Comparison of ENCODE assay signal across 28 mouse cellular contexts in the genomic region with DNA sequence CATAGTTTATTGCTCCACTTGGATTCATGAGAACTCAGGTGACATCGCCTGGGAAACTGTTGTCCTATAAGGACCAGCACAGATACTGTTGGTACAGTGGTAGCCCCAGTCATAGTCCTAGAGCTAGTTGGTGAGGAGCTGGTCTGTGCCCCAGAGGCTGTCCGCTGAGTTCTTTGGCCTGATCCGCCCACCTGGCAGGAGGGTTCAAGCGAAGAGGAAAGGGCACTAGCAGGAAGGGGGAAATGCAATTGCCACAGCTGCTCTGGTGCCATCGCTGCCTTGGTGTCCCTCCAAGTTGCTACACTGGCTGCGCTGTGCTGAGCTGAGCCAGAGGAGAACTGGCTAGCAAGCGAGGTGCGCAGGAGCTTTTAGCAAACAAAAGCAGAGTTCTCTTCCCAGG. TPM values are rescaled to one million over a fixed set of nuclear protein-coding genes. Genes with fewer than 3 reads are reported as not detected.
"Had no signal": no experiment of that assay in that cellular context is flagged by ENCODE, and none has a peak within 500 bp of the region (broad histone marks: within the 10 kb centered on the region; RNA-seq: fewer than 3 reads in every experiment).

No protein-coding gene starts in this region.

- DNase-seq: kidney, postnatal 10 days; kidney, postnatal 4 days; left cerebral cortex, postnatal 4 days; liver, postnatal 0 days; lung, embryonic 14.5 days; midbrain, embryonic 14.5 days; retina, postnatal 1 day; right cerebral cortex, postnatal 25 days; spleen, adult 18-20 months; thymus, postnatal 36 days had no signal

- H3K9me3 ChIP-seq: kidney, embryonic 15.5 days; limb, embryonic 12.5 days; limb, embryonic 15.5 days; stomach, embryonic 15.5 days had no signal

- H3K4me3 ChIP-seq: kidney, embryonic 15.5 days; limb, embryonic 12.5 days; limb, embryonic 15.5 days; stomach, embryonic 15.5 days had no signal

- H3K27ac ChIP-seq: kidney, embryonic 15.5 days; limb, embryonic 12.5 days; limb, embryonic 15.5 days; liver, embryonic 14.5 days; macrophage; stomach, embryonic 15.5 days had no signal

- ATAC-seq: liver, postnatal 0 days; lung, postnatal 0 days had no signal

- H3K36me3 ChIP-seq: kidney, embryonic 15.5 days; limb, embryonic 12.5 days; limb, embryonic 15.5 days; stomach, embryonic 15.5 days had no signal

- H3K27me3 ChIP-seq: kidney, embryonic 15.5 days; limb, embryonic 12.5 days; limb, embryonic 15.5 days; stomach, embryonic 15.5 days had no signal

RNA-seq across cellular contexts. Expression of a gene that starts 53.2 kb away (rescaled TPM):
- total RNA-seq: layer of hippocampus, adult 18-20 months; layer of hippocampus, postnatal 14 days; left cerebral cortex, adult 8-10 months; left cerebral cortex, postnatal 14 days; left cerebral cortex, postnatal 4 days; megakaryocyte-erythroid progenitor cell, adult 5-6 weeks; midbrain, postnatal 0 days had no signal
- polyA plus RNA-seq: kidney, embryonic 15.5 days; limb, embryonic 12.5 days; limb, embryonic 15.5 days; liver, embryonic 11.5 days; liver, embryonic 14.5 days; liver, postnatal 0 days; lung, embryonic 14.5 days; lung, postnatal 0 days; macrophage; midbrain, embryonic 11.5 days; midbrain, embryonic 14.5 days; midbrain, postnatal 0 days; neural tube, embryonic 11.5 days; neural tube, embryonic 14.5 days; stomach, embryonic 15.5 days; urinary bladder, adult 2 months had no signal

RNA-seq across cellular contexts. Expression of a gene that starts 55.5 kb away (rescaled TPM):
- total RNA-seq: left cerebral cortex, postnatal 4 days; megakaryocyte-erythroid progenitor cell, adult 5-6 weeks; midbrain, postnatal 0 days had no signal
- polyA plus RNA-seq: kidney, embryonic 15.5 days; limb, embryonic 12.5 days; limb, embryonic 15.5 days; liver, embryonic 11.5 days; liver, embryonic 14.5 days; liver, postnatal 0 days; lung, embryonic 14.5 days; lung, postnatal 0 days; macrophage; midbrain, embryonic 11.5 days; midbrain, embryonic 14.5 days; midbrain, postnatal 0 days; neural tube, embryonic 11.5 days; neural tube, embryonic 14.5 days; stomach, embryonic 15.5 days had no signal
